Mouse (Mus musculus): ENCODE results near the gene Tenm3. TPM values are rescaled to one million over a fixed set of nuclear protein-coding genes. Genes with fewer than 3 reads are reported as not detected.

The Tenm3 gene
- polyA plus RNA-seq, 1 experiment from 2014 or later = 2.7 TPM

DNA sequence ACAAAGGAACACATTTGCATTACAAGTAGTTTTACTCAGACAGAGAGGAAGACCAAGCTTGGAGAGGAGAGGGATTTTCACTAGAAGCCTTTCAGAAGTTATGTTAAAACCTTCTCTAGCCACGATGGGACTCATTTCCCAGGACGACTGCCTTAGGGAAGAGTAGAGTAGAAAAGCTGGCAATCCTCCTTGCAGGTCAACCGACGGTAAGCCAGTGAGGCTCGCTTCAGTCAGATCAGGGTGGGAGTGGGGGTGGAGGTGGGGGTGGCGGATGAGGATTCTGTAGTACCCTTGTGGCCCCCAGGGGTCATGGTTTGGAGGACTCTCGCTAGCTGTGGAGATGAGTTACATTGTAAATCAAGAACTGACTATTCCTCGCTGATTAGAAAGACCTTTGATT is 264.6 kb downstream of the Tenm3 start:
- ATAC-seq (ENCODE audit: insufficient read depth) = no peak
- Histone ChIP-seq H3K4me3 (replicated peaks) (no peak overlapping the region), H3K4me2 (no peak overlapping the region), H3K4me1 (replicated peaks) (no peaks in the 10 kb centered on the region), H3K9ac (no peak overlapping the region), H3K27ac (replicated peaks) (no peak overlapping the region), H3K27me3 (no peaks in the 10 kb centered on the region), H3K36me3 (replicated peaks) (no peaks in the 10 kb centered on the region), H3K9me3 (replicated peaks) (no peaks in the 10 kb centered on the region)
- WGBS (ENCODE audit: insufficient replicate concordance) = 12% methylated on average over 8 of the region's 8 CpGs

DNA sequence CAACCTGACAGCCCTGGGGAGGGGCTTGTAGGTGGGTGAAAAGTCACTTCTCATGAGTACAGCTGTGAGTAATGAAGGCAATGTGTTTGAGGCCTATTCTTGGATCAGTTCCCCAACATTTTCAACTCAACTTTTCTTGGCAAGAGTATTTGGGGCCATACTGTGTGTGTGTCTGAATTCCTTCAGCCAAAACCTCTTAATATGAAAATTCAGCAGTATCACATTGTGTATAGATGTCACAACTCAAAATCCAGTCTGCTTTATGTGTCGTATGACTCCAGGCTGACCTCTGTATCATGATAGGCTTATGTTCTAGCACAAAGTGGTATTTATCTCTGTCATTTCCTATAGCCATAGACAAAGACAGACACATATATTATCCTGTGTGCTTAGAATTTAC is 270.8 kb downstream of the Tenm3 start:
- whole genome bisulfite sequencing (ENCODE audit: insufficient replicate concordance) = 50% methylated on average over 1 of the region's 1 CpGs
- H3K36me3 ChIP-seq (replicated peaks) = no peaks in the 10 kb centered on the region
- H3K9me3 ChIP-seq (replicated peaks) = no peaks in the 10 kb centered on the region
- H3K4me1 ChIP-seq (replicated peaks) = no peaks in the 10 kb centered on the region
- ATAC-seq (ENCODE audit: insufficient read depth) = no peak
- no peak overlapping the region for H3K4me3 ChIP-seq (replicated peaks)
- no peak overlapping the region for H3K9ac ChIP-seq
- no peak overlapping the region for H3K27ac ChIP-seq (replicated peaks)
- H3K27me3 ChIP-seq = no peaks in the 10 kb centered on the region
- H3K4me2 ChIP-seq = no peak overlapping the region

- WGBS (ENCODE audit: insufficient replicate concordance) = 81% methylated on average over 2 of the region's 2 CpGs
- no peak for ATAC-seq (ENCODE audit: insufficient read depth)
- H3K4me2 ChIP-seq = no peak overlapping the region
Measured at GRCm38 (mm10) chr8:48572345-48572744, 271.4 kb downstream of the Tenm3 start.

DNA sequence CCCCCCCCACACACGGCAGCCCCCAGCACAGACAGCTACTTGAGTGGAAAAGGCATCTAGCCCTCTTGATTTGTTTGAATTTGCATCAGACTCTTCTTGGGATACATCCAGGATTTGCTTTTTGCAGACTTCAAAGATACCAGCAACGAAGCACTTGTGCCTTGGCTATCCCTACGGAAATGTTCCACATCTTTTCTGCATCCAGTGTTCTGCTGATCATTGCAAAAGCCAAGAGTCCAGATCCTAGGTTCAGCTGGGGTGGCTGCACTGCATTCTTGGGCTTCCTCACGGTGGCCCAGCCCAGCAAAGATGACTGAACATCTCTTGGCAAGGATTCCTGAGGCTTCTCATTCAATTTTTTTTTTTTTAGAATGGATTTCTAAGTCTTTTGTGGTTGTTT is 275.1 kb downstream of the Tenm3 start:
- ATAC-seq (ENCODE audit: insufficient read depth) = no peak
- Histone ChIP-seq H3K27ac (replicated peaks) (no peak overlapping the region), H3K4me3 (replicated peaks) (no peak overlapping the region), H3K9me3 (replicated peaks) (no peaks in the 10 kb centered on the region), H3K27me3 (no peaks in the 10 kb centered on the region), H3K36me3 (replicated peaks) (no peaks in the 10 kb centered on the region), H3K4me1 (replicated peaks) (no peaks in the 10 kb centered on the region), H3K9ac (no peak overlapping the region), H3K4me2 (no peak overlapping the region)
- WGBS (ENCODE audit: insufficient replicate concordance) = 62% methylated on average over 4 of the region's 4 CpGs

More at GRCm38 (mm10) chr8:48572345-48572744, 271.4 kb downstream of the Tenm3 start:
- Histone ChIP-seq H3K27ac (replicated peaks) (no peak overlapping the region), H3K4me3 (replicated peaks) (no peak overlapping the region), H3K4me1 (replicated peaks) (no peaks in the 10 kb centered on the region), H3K9me3 (replicated peaks) (no peaks in the 10 kb centered on the region), H3K9ac (no peak overlapping the region), H3K27me3 (no peaks in the 10 kb centered on the region), H3K36me3 (replicated peaks) (no peaks in the 10 kb centered on the region)

GRCm38 (mm10) chr8:48567929-48568607 is 275.7 kb downstream of the Tenm3 start:
- ATAC-seq (ENCODE audit: insufficient read depth) = no peak
- no peaks in the 10 kb centered on the region for H3K27me3 ChIP-seq
- no peak overlapping the region for H3K4me3 ChIP-seq (replicated peaks)
- no peak overlapping the region for H3K27ac ChIP-seq (replicated peaks)
- H3K36me3 ChIP-seq (replicated peaks) = no peaks in the 10 kb centered on the region
- WGBS (ENCODE audit: insufficient replicate concordance) = 64% methylated on average over 10 of the region's 10 CpGs
- no peak overlapping the region for H3K9ac ChIP-seq
- no peaks in the 10 kb centered on the region for H3K9me3 ChIP-seq (replicated peaks)
- no peak overlapping the region for H3K4me2 ChIP-seq
- H3K4me1 ChIP-seq (replicated peaks) = no peaks in the 10 kb centered on the region

DNA sequence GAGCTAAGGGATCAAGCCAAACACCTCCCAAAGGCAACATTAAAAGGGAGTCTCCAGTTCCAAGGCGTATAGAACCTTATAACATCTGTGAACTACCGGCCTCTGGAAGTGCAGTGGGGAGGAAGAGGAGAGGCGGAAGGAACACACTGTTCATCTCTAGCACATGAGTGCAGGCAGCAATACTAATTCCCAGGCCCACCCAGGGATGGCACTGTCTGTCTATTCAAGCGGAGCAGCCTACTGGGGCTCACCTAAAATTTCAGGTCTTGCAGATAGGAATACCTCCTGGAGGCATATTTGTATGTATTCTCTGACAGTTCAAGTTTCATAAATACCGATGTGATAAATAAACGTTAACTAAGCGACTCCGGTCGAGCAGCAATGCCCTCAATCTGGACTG is 283.5 kb downstream of the Tenm3 start:
- H3K36me3 ChIP-seq (replicated peaks) = no peaks in the 10 kb centered on the region
- WGBS (ENCODE audit: insufficient replicate concordance) = 54% methylated on average over 9 of the region's 9 CpGs
- H3K9me3 ChIP-seq (replicated peaks) = no peaks in the 10 kb centered on the region
- H3K9ac ChIP-seq = no peak overlapping the region
- no peak overlapping the region for H3K4me3 ChIP-seq (replicated peaks)
- peaks cover 15% of the 10 kb centered on the region for H3K27me3 ChIP-seq
- no peak overlapping the region for H3K27ac ChIP-seq (replicated peaks)
- H3K4me1 ChIP-seq (replicated peaks) = no peaks in the 10 kb centered on the region
- ATAC-seq (ENCODE audit: insufficient read depth) = no peak
- no peak overlapping the region for H3K4me2 ChIP-seq

GRCm38 (mm10) chr8:48555546-48556141 is 288.1 kb downstream of the Tenm3 start:
- Histone ChIP-seq H3K27ac (replicated peaks) (peak overlapping the region; percentile 57), H3K4me3 (replicated peaks) (peak overlapping the region; percentile 57), H3K4me2 (peak overlapping the region; percentile 56), H3K4me1 (replicated peaks) (no peaks in the 10 kb centered on the region), H3K27me3 (peaks cover 33% of the 10 kb centered on the region), H3K9me3 (replicated peaks) (no peaks in the 10 kb centered on the region), H3K36me3 (replicated peaks) (no peaks in the 10 kb centered on the region), H3K9ac (no peak overlapping the region)
- WGBS (ENCODE audit: insufficient replicate concordance) = under 1% methylated on average over 51 of the region's 55 CpGs
- peak; percentile 63 for ATAC-seq (ENCODE audit: insufficient read depth)

GRCm38 (mm10) chr8:48554762-48555545 is 288.8 kb downstream of the Tenm3 start:
- Histone ChIP-seq H3K36me3 (replicated peaks) (no peaks in the 10 kb centered on the region), H3K4me1 (replicated peaks) (no peaks in the 10 kb centered on the region), H3K9ac (peak overlapping the region; percentile 37; the same call in 1 of the 2 replicates), H3K27me3 (peaks cover 33% of the 10 kb centered on the region), H3K4me3 (replicated peaks) (peak overlapping the region; percentile 57), H3K4me2 (peak overlapping the region; percentile 56), H3K27ac (replicated peaks) (peak overlapping the region; percentile 75), H3K9me3 (replicated peaks) (no peaks in the 10 kb centered on the region)
- ATAC-seq (ENCODE audit: insufficient read depth) = peak; percentile 86
- under 1% methylated on average over 76 of the region's 86 CpGs for WGBS (ENCODE audit: insufficient replicate concordance)

DNA sequence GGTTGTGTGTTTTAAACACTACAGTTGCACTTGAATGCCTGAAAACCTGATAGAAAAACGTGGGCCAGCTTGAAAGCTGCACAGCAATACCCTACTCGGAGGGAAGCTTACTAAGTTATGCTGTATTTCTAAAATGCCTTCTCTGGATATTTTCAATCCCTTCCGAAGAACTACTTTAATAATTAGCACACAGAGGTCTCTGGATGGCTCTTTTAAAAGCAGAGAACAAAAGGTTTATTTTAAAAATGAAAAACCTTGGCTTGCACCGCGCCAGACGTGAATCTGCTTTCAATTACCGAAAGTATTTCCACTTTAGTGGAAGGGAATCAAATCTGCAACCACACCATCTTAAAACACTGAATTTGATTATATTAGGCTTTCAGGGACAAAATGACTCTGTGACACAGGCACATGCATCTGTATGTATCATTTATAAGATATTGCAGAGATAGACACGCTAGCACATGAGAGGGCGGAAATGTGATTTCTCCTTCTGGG is 289.9 kb downstream of the Tenm3 start:
- Histone ChIP-seq H3K4me3 (replicated peaks) (peak overlapping the region; percentile 57), H3K9ac (no peak overlapping the region), H3K4me1 (replicated peaks) (no peaks in the 10 kb centered on the region), H3K4me2 (peak overlapping the region; percentile 2), H3K27ac (replicated peaks) (no peak overlapping the region), H3K36me3 (replicated peaks) (no peaks in the 10 kb centered on the region), H3K9me3 (replicated peaks) (no peaks in the 10 kb centered on the region), H3K27me3 (peaks cover 33% of the 10 kb centered on the region)
- WGBS (ENCODE audit: insufficient replicate concordance) = 3% methylated on average over 9 of the region's 9 CpGs
- ATAC-seq (ENCODE audit: insufficient read depth) = no peak

- Histone ChIP-seq H3K4me3 (replicated peaks) (no peak overlapping the region), H3K9ac (no peak overlapping the region), H3K27ac (replicated peaks) (no peak overlapping the region), H3K4me1 (replicated peaks) (no peaks in the 10 kb centered on the region), H3K27me3 (peaks cover 33% of the 10 kb centered on the region), H3K9me3 (replicated peaks) (no peaks in the 10 kb centered on the region; the same call in 1 of the 2 replicates), H3K36me3 (replicated peaks) (no peaks in the 10 kb centered on the region), H3K4me2 (no peak overlapping the region)
- ATAC-seq (ENCODE audit: insufficient read depth) = no peak
- WGBS (ENCODE audit: insufficient replicate concordance) = 58% methylated on average over 2 of the region's 2 CpGs
Measured at GRCm38 (mm10) chr8:48552306-48552705, 291.4 kb downstream of the Tenm3 start.

DNA sequence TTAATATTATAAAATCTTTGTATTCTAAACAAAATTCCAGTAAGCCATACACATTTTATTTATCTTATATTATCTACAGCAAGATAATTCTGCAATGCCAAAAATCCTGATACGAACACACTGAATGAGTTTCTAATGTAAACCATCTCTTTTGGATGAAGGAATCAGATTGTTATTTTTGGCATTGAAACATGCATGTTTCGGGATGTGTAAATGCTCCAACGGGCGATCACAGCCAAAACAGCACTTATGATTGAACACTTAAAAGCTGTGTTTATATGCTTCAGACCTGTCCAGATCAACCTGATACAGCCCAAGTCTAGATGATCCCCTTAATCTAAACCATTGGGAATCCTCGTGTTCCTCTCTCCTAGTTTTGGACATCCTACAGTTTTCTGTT is 292.4 kb downstream of the Tenm3 start:
- Histone ChIP-seq H3K27me3 (peaks cover 28% of the 10 kb centered on the region), H3K9ac (no peak overlapping the region), H3K4me2 (no peak overlapping the region), H3K9me3 (replicated peaks) (no peaks in the 10 kb centered on the region; the same call in 1 of the 2 replicates), H3K27ac (replicated peaks) (no peak overlapping the region), H3K4me1 (replicated peaks) (no peaks in the 10 kb centered on the region), H3K36me3 (replicated peaks) (no peaks in the 10 kb centered on the region), H3K4me3 (replicated peaks) (no peak overlapping the region)
- no peak for ATAC-seq (ENCODE audit: insufficient read depth)
- WGBS (ENCODE audit: insufficient replicate concordance) = 57% methylated on average over 5 of the region's 5 CpGs
